Mouse (Mus musculus): ENCODE data around the gene Vmn1r5. TPM values are rescaled to one million over a fixed set of nuclear protein-coding genes. Genes with fewer than 3 reads are reported as not detected.

The Vmn1r5 gene
- polyA plus RNA-seq, 1 experiment from 2014 or later: not detected

Other genes starting within 250 kb of the Vmn1r5 start
- 36.6 and 37.2 TPM in 2 replicates for gene Kbtbd2, start 172.5 kb upstream of the Vmn1r5 start, polyA plus RNA-seq (2016; fragmentation: Nextera tagmentation; extraction: Ambion mirVana)
- gene Fkbp9, start 138.2 kb upstream of the Vmn1r5 start, polyA plus RNA-seq (2016; fragmentation: Nextera tagmentation; extraction: Ambion mirVana): 64.5 and 65.3 TPM in 2 replicates
- gene Nt5c3, start 46.3 kb upstream of the Vmn1r5 start, polyA plus RNA-seq (2016; fragmentation: Nextera tagmentation; extraction: Ambion mirVana): 67.5 and 71.8 TPM in 2 replicates
- 0.37 and 0.43 TPM in 2 replicates for gene Vmn1r4, start 46.3 kb upstream of the Vmn1r5 start, polyA plus RNA-seq (2016; fragmentation: Nextera tagmentation; extraction: Ambion mirVana)
- not detected in 2 replicates for gene Vmn1r6, start 27.0 kb downstream of the Vmn1r5 start, polyA plus RNA-seq (2016; fragmentation: Nextera tagmentation; extraction: Ambion mirVana)
- not detected in 2 replicates for gene Vmn1r7, start 55.1 kb downstream of the Vmn1r5 start, polyA plus RNA-seq (2016; fragmentation: Nextera tagmentation; extraction: Ambion mirVana)
- gene Vmn1r8, start 62.0 kb downstream of the Vmn1r5 start, polyA plus RNA-seq (2016; fragmentation: Nextera tagmentation; extraction: Ambion mirVana): not detected in 2 replicates
- not detected in 2 replicates for gene Vmn1r9, start 96.5 kb downstream of the Vmn1r5 start, polyA plus RNA-seq (2016; fragmentation: Nextera tagmentation; extraction: Ambion mirVana)
- not detected in 2 replicates for gene Vmn1r10, start 139.2 kb downstream of the Vmn1r5 start, polyA plus RNA-seq (2016; fragmentation: Nextera tagmentation; extraction: Ambion mirVana)
- not detected in 2 replicates for gene Vmn1r11, start 163.2 kb downstream of the Vmn1r5 start, polyA plus RNA-seq (2016; fragmentation: Nextera tagmentation; extraction: Ambion mirVana)
- gene Vmn1r12, start 186.6 kb downstream of the Vmn1r5 start, polyA plus RNA-seq (2016; fragmentation: Nextera tagmentation; extraction: Ambion mirVana): not detected in 2 replicates
- gene Vmn1r13, start 233.0 kb downstream of the Vmn1r5 start, polyA plus RNA-seq (2016; fragmentation: Nextera tagmentation; extraction: Ambion mirVana): not detected in 2 replicates

Measured in midbrain, embryonic 10.5 days (tissue).